Comparison of ENCODE assay signal across 9 mouse cellular contexts in the genomic region with DNA sequence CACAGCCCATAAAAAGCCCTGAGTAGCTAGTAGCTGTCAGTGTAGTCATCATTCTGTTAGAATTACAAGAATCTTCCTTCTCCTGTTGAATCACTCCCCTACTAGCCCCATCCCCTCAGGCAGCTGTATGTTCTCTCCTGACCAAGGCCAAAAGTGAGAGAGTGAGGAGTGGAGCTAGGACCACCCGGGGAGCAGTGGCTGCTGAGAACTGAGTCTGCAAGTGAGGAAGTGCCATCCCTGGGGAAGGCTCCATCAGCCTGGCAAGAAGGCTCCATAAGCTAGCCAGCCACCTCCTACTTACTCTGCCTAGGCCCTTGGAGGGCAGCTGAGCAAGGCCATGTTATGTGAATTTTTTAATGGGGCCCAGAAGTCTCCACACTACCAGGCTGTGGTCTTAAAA. TPM values are rescaled to one million over a fixed set of nuclear protein-coding genes. Genes with fewer than 3 reads are reported as not detected.
A peak's percentile ranks its signal among the peaks of the same experiment; 100 is the strongest.
DNase-seq lines count a peak whose midpoint lies in the region; ATAC-seq and TF ChIP-seq lines count a peak whose summit lies in the region.
"Had no signal": no experiment of that assay in that cellular context is flagged by ENCODE, and none has a peak within 500 bp of the region (broad histone marks: within the 10 kb centered on the region; RNA-seq: fewer than 3 reads in every experiment).

No protein-coding gene starts in this region.

- H3K4me3 ChIP-seq in gastrocnemius, adult 2 months, result no peak overlapping the region
- H3K4me3 ChIP-seq in embryonic facial prominence, embryonic 10.5 days, result no peak overlapping the region
- no peak overlapping the region for H3K4me3 ChIP-seq in limb, embryonic 14.5 days (replicated peaks; ENCODE audit: low read length)

- intact Hi-C loops in gastrocnemius, adult 2 months (cut with DNase I), result no loop called here

- H3K4me1 ChIP-seq in embryonic facial prominence, embryonic 10.5 days, result peaks cover 66% of the 10 kb centered on the region
- peaks cover 75% of the 10 kb centered on the region for H3K4me1 ChIP-seq in limb, embryonic 14.5 days (ENCODE audit: control insufficient read depth, insufficient read depth, low read length)

- no peaks in the 10 kb centered on the region for H3K9me3 ChIP-seq in embryonic facial prominence, embryonic 10.5 days
- no peaks in the 10 kb centered on the region for H3K9me3 ChIP-seq in limb, embryonic 14.5 days (ENCODE audit: control insufficient read depth, low read length)

- no peak overlapping the region for H3K4me2 ChIP-seq in limb, embryonic 14.5 days (replicated peaks; ENCODE audit: low read depth, low read length, severe bottlenecking)

- H3K36me3 ChIP-seq in embryonic facial prominence, embryonic 10.5 days (replicated peaks), result peaks cover 48% of the 10 kb centered on the region
- H3K36me3 ChIP-seq in limb, embryonic 14.5 days (ENCODE audit: control insufficient read depth, insufficient read depth, low read length), result peaks cover 14% of the 10 kb centered on the region

- no peak for DNase-seq in gastrocnemius, adult 2 months
- no peak for DNase-seq in gastrocnemius, postnatal 4 days (ENCODE audit: low spot score in 2 of 2)
- DNase-seq in kidney, postnatal 10 days, result peak; percentile 48
- no peak for DNase-seq in kidney, adult 8-10 months
- peak; percentile 70 for DNase-seq in embryonic facial prominence, embryonic 10.5 days (ENCODE audit: low spot score)
- DNase-seq in limb, embryonic 14.5 days (ENCODE audit: low spot score), result peak; percentile 69
- DNase-seq in c-Kit-positive CD71-positive TER-119-positive erythroid progenitor cells, embryonic 14.5 days (ENCODE audit: low spot score), result no peak
- no peak for DNase-seq in right cerebral cortex, postnatal 14 days
- DNase-seq: lung, adult 18-20 months had no signal

- peak overlapping the region; percentile 87; the same call in 1 of the 2 replicates for H3K27ac ChIP-seq in gastrocnemius, adult 2 months
- H3K27ac ChIP-seq in embryonic facial prominence, embryonic 10.5 days (replicated peaks), result peak overlapping the region; percentile 77
- peak overlapping the region; percentile 78; the same call in 1 of the 2 replicates for H3K27ac ChIP-seq in limb, embryonic 14.5 days (replicated peaks; ENCODE audit: low read depth, low read length)

- ATAC-seq in limb, embryonic 14.5 days (ENCODE audit: low FRiP score, low read depth), result no peak

- no peak overlapping the region for H3K9ac ChIP-seq in limb, embryonic 14.5 days (ENCODE audit: low read depth, low read length, severe bottlenecking)

- 39% methylated on average over 1 of the region's 1 CpGs for WGBS in embryonic facial prominence, embryonic 10.5 days
- 10% methylated on average over 1 of the region's 1 CpGs for WGBS in limb, embryonic 14.5 days

- no peak for TF ChIP-seq POLR2A in limb, embryonic 14.5 days (IDR thresholded peaks at IDR 0.05; ENCODE audit: borderline replicate concordance, extremely low read depth, insufficient read depth, insufficient read length)

- no peak for TF ChIP-seq CTCF in gastrocnemius, adult 2 months (IDR thresholded peaks at IDR 0.05)

- H3K27me3 ChIP-seq in embryonic facial prominence, embryonic 10.5 days (replicated peaks; ENCODE audit: low read depth, poor library complexity, severe bottlenecking), result no peaks in the 10 kb centered on the region
- H3K27me3 ChIP-seq in limb, embryonic 14.5 days (ENCODE audit: control insufficient read depth, insufficient read depth, low read length), result no peaks in the 10 kb centered on the region

RNA-seq across cellular contexts. Expression of a gene that starts 27.4 kb away (rescaled TPM):
- 1 to 10 TPM; 4.6 to 6.6 TPM for total RNA-seq in gastrocnemius, adult 2 months (2021)
- 10 to 100 TPM; 42.7 to 48.8 TPM for total RNA-seq in gastrocnemius, postnatal 4 days (2021)
- 0.23 and 1.3 TPM in 2 replicates for polyA plus RNA-seq in embryonic facial prominence, embryonic 10.5 days (2016; fragmentation: Nextera tagmentation; extraction: Ambion mirVana)
- 90.8 and 125 TPM in 2 replicates for polyA plus RNA-seq in limb, embryonic 14.5 days (2012; rRNA removed)
- 21.4 and 24.6 TPM in 2 replicates for polyA plus RNA-seq in limb, embryonic 14.5 days (2014; fragmentation: Nextera tagmentation; extraction: Ambion mirVana)

RNA-seq across cellular contexts. Expression of a gene that starts 36.7 kb away (rescaled TPM):
- total RNA-seq in gastrocnemius, adult 2 months (2021), result 1 to 10 TPM; 2.5 to 3.6 TPM
- total RNA-seq in gastrocnemius, postnatal 4 days (2021), result 1 to 10 TPM; 6.6 to 6.8 TPM
- polyA plus RNA-seq in embryonic facial prominence, embryonic 10.5 days (2016; fragmentation: Nextera tagmentation; extraction: Ambion mirVana), result 35.4 and 36.7 TPM in 2 replicates
- 22.5 and 25.0 TPM in 2 replicates for polyA plus RNA-seq in limb, embryonic 14.5 days (2012; rRNA removed)
- polyA plus RNA-seq in limb, embryonic 14.5 days (2014; fragmentation: Nextera tagmentation; extraction: Ambion mirVana), result 29.8 and 30.3 TPM in 2 replicates

RNA-seq across cellular contexts. Expression of a gene that starts 49.1 kb away (rescaled TPM):
- 1 to 10 TPM; 5.5 to 6.2 TPM for total RNA-seq in gastrocnemius, adult 2 months (2021)
- 10 to 100 TPM in 1 of 2 experiments, 1 to 10 TPM in 1; 10.0 to 11.4 TPM for total RNA-seq in gastrocnemius, postnatal 4 days (2021)
- polyA plus RNA-seq in embryonic facial prominence, embryonic 10.5 days (2016; fragmentation: Nextera tagmentation; extraction: Ambion mirVana), result 24.9 and 29.2 TPM in 2 replicates
- 30.0 and 46.6 TPM in 2 replicates for polyA plus RNA-seq in limb, embryonic 14.5 days (2012; rRNA removed)
- polyA plus RNA-seq in limb, embryonic 14.5 days (2014; fragmentation: Nextera tagmentation; extraction: Ambion mirVana), result 23.1 and 25.5 TPM in 2 replicates

RNA-seq across cellular contexts. Expression of a gene that starts 51.7 kb away (rescaled TPM):
- total RNA-seq in gastrocnemius, adult 2 months (2021), result 1 to 10 TPM in 1 of 2 experiments, under 1 TPM in 1; 0.54 to 1.1 TPM
- total RNA-seq in gastrocnemius, postnatal 4 days (2021), result 1 to 10 TPM; 4.2 to 5.0 TPM
- polyA plus RNA-seq in embryonic facial prominence, embryonic 10.5 days (2016; fragmentation: Nextera tagmentation; extraction: Ambion mirVana), result 1.5 and 2.1 TPM in 2 replicates
- polyA plus RNA-seq in limb, embryonic 14.5 days (2012; rRNA removed), result 3.4 and 3.9 TPM in 2 replicates
- 4.4 and 5.3 TPM in 2 replicates for polyA plus RNA-seq in limb, embryonic 14.5 days (2014; fragmentation: Nextera tagmentation; extraction: Ambion mirVana)

Comparison
In these comparisons a context has a peak if more than half of its experiments do, and no peak if none do; other contexts are left out.
1. DNase-seq: peak in kidney, postnatal 10 days (single experiment), embryonic facial prominence, embryonic 10.5 days (single experiment) and limb, embryonic 14.5 days (single experiment); none in gastrocnemius, adult 2 months (single experiment), gastrocnemius, postnatal 4 days (0 of 2), kidney, adult 8-10 months (0 of 2), c-Kit-positive CD71-positive TER-119-positive erythroid progenitor cells, embryonic 14.5 days (single experiment) and right cerebral cortex, postnatal 14 days (single experiment).
2. RNA of a gene that starts 27.4 kb away (total RNA-seq): 42.7 to 48.8 TPM in gastrocnemius, postnatal 4 days; 4.6 to 6.6 TPM in gastrocnemius, adult 2 months; every median in the first group is over 4 times any median in the second.
3. Peak in every context shown above with its lines, with median percentiles within 50 percentile points of each other: H3K27ac ChIP-seq.